Mouse (Mus musculus) heart, postnatal 25 days (tissue): ENCODE data around the gene Zfp281. TPM values are rescaled to one million over a fixed set of nuclear protein-coding genes. Genes with fewer than 3 reads are reported as not detected.
A peak's percentile ranks its signal among the peaks of the same experiment; 100 is the strongest.

Experiments used
- DNase-seq: peaks from one replicate; pipeline ENCODE4 v3.0.0; 2022; ENCODE audit warnings: low spot score
- intact Hi-C: fragments of 180-260 bp; cut with DNase I; formaldehyde crosslinking; loops from one replicate; pipeline ENCODE4 v1.15.1; 2025
- total RNA-seq, 2 experiments: library from RNA; stranded (reverse); gene quantifications; 2 replicates each; pipeline ENCODE4 v1.2.3; 2021

Gene Zfp281
- total RNA-seq = 10 to 100 TPM; 10.1 to 12.0 TPM

DNA sequence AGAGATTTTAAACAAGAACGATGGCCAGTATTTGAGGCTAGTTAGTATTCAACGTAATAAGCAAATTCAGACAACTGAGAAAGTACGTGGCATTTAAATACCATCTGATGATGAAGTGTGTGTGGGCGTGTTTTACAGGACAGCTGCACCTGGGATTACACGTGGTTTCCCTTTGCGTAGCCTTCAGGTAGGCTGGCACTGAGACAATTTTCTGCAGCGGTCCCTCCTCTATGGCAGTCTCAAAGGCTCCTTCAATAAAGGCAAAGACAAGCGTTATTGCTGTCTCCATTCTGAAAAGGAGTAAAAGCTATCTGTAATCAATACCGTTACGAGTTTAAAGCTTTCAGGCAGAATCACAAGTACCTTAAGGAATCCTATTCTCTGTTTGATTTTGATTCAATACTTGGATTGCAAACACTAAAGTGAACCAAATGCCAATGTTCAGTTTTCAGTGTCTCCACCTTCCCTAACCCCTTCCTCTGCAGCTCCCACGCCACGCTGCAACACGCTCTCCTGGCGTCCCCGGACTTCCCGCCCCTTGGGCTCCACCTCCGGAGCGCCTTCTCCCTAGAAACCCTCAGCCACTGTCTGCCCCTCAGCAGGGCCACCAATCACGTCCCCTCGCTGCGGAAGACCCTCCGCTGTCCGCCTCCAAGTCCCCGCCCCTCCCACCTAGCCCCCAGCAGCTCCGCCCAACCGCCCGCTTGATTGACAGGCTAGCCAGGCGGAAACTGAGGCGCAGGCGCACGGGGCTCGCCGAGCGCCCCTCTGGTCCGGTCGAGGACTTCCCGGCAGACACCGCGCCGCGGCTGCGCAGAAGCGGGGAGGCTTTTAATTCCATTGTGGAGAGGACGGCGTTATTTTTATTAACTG is at the start of gene Zfp281:
Gene Zfp281, plus strand, starts transcription at position 756 of the 873 bp plus-strand sequence.
- intact Hi-C loops = loop anchor here (5.0 to 10.0 kb wide), 5 partner anchors 48 to 320 kb away; partner anchors contain the start of gene Ddx59
- DNase-seq = peak; percentile 93

DNA sequence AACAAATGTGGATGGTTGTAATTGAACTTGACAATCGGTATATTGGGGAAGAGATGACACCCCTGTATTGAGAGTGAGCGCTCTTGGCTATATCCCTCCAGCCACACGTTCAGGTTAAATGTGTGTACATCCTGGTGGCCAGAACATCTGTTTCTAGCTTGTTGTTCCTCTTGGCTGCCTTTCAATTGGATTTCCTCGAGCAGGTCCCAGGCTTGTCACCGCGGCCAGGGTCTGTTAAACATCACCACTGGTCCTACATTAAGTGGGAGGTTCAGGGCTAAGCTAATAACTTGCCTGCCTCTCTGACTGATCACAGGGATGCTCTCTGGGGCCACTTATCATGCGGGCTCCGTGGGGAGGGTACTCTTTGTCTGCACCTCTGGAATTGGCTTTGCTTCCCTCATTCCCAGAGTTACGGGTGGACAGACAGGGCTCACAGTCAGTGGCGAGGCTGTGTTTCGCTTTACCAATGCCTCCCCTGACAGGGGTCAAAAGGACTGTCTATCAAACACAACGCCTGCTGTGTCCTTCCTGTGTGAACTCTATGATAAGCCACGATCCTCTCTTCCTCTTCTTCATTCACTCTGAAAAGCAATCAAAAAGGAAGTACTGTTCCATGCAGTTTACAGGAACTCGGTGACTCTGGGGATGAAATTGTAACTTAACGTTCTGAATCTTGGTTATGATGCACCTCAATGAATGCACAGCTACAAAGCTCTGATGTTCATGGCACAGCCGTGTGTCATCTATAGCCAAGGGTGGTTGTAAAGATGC is 46.6 kb upstream of the Zfp281 start:
- intact Hi-C loops = no loop called here
- DNase-seq = no peak

DNA sequence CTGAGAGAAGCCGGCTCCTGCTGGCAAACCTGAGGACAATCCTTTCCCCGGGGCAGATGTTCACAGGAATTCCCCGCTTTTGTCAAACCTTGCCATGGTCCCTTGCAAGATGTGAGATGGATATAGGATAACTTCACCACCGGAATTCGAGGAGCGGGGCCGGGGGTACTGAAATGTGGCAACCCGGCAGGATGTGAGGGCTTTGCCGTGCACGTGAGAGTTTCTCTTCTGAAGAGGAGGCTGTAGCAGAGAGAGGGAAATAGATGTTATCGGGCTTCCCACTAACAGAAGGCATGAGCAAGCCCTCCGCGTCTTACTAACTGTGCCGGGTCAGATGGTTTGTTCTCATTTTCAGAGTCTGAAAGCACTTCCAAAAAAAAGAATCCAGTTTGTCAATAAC is 45.3 kb upstream of the Zfp281 start:
- DNase-seq = no peak
- intact Hi-C loops = no loop called here

DNA sequence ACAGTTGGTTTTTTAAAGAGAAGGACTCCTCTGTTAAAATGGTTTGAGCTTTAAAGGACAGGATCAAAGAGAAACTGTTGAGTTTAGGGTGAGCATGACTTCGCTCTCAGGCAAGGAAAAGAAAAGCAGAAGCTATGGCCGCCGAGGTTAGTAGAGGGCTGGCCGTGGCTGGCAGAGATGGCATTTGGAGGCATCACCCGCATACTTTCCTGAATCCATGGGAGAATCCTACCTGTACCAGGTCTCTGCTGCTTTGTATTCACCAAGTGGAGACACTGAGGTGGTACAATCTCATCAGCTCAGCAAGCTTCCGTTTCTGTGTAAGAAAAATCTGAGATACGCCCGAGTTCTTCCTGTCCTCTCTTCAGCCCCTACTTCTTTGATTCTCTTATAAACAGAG is 44.4 kb upstream of the Zfp281 start:
- intact Hi-C loops = no loop called here
- no peak for DNase-seq

DNA sequence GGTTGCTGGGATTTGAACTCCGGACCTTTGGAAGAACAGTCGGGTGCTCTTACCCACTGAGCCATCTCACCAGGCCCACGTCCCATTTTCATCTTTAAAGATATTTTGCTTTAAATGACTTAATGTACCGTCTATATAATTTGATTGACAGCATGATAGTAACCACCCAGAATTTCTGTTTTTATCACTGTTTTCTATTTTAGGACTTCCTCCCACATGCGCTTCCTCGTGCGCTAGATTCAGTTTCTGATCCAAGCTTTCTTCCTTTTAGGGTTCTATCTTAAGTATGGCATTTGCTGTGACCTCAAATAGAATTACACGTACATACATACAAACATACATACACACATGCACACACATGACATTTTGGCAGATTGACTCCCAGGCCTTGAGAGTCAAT is 42.9 kb upstream of the Zfp281 start:
- no peak for DNase-seq
- intact Hi-C loops = no loop called here

DNA sequence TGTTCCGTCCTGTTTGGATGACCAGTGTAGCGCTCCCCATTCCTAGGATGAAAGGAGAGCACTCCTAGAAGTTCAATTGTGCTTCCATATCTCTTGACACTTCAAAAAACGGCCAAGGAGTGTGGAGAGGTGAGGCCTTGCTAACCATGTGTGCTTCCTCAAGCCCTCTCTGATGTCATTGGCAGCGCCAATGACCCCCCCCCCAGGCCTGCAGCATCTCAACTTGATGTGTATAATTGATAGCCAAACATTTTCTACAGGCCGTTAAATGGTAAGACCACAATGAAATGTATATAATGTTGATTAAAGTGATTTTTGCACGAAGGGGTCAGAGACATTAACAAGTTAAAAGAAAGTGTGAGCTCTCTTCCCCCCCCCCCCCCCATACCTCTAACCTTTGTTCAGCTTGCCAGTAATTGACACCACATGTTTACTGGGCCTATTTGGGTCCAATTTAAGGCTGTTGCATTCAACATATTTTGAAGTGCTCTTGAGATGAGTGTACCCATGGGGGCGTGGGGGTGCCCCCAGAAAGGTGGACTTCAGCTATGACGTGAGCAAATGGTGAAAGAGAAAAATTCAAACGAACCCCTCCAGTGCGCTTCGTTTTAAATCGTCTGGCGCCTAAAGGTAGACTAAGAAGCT is 36.8 kb upstream of the Zfp281 start:
- intact Hi-C loops = no loop called here
- DNase-seq = no peak

DNA sequence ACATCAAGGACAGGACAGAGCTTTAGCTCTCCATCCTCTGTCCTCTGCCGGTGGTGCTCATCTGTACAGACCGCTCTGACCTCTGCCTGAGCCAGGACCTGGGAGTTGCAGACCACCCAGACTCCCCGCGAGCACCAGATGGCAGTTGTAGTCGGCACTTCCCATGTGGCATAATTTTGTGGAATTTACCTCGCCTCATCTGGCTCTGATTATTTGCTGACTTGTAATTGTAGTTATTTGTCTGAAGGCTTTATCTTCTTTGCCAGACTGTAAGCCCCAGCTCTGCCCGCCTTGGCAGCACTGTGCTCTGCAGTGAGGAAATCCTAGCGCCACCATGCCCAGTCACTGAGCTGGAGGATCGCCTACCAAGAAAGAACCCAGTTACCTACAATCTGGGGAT is 35.8 kb upstream of the Zfp281 start:
- intact Hi-C loops = no loop called here
- DNase-seq = no peak

DNA sequence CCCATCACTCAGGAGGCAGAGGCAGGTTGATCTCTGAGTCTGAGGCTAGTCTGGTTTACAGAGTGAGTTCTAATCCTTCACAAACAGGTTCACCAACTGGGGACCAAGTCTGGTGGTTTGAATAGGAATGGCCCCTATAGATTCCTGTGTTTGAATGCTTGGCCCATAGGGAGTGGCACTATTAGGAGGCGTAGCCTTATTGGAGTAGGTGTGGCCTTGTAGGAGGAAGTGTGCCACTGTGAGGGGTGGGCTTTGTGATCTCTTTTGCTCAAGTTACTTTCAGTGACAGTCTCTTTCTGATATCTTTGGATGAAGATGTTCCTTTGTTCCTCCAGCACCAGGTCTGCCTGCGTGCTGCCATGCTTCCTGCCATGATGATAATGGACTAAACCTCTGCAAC is 32.0 kb upstream of the Zfp281 start:
- intact Hi-C loops = no loop called here
- no peak for DNase-seq

DNA sequence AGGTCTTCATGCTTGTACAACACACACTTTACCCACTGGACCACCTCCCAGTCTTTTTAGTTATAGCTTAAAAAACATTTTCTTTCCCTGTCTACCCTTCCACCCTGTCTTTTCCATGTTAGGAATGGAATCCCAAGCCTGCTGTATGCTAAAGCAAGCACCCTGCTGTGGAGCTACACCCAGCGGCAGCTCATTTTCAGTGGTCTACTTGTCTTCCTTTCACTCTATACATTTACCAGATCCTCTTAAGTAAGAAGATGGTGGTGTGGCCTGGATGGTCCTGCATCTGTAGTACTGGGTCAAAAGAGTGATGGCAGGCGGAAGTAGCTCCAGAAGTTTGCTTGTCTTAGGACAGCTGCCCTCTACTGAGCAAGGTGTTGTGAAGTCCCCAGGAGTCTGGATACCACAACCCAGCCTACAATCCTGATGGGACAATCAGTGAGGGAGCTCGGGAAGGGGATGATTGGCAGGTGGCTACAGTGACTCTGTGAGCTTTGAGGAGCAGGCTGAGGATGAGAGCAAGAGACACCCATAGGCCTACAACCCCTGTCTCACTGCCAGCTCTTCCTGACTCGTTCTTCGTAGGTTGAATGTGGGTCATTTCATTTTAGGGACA is 30.4 kb upstream of the Zfp281 start:
- DNase-seq = no peak
- intact Hi-C loops = no loop called here

DNA sequence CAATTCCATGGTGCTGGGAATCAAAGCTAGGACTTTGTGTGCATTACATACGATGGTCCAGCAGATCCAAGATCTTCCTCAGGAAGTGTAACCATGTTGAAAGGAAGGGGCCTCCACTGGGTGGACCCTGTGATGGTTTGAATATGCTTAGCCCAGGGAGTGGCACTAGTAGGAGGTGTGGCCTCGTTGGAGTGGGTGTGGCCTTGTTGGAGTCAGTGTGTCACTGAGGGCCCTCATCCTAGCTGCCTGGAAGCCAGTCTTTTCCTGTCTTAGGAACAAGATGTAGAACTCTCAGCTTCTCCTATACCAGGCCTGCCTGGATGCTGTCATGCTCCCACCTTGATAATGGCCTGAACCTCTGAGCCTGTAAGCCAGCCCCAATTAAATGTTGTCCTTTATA is 27.9 kb upstream of the Zfp281 start:
- intact Hi-C loops = no loop called here
- DNase-seq = no peak

DNA sequence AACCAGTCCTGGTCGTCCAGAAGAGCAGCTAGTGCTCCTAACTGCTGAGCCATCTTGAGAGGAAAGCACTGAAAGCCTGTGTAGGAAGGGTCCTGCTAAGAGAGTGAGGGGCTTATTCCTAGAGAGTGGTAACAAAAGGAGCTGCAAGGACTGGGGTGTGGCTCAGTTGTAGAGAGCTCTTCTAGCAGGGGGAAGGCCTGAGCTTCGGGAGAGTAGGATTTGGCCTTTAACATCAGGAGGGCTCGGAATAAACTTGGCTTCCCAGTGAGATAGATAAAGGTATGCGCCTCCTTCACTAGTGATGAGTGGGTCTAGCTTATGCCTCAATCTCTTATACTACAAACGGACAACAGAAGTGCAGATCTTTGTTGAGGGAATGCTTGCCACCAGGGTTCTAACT is 26.4 kb upstream of the Zfp281 start:
- DNase-seq = no peak
- intact Hi-C loops = no loop called here

DNA sequence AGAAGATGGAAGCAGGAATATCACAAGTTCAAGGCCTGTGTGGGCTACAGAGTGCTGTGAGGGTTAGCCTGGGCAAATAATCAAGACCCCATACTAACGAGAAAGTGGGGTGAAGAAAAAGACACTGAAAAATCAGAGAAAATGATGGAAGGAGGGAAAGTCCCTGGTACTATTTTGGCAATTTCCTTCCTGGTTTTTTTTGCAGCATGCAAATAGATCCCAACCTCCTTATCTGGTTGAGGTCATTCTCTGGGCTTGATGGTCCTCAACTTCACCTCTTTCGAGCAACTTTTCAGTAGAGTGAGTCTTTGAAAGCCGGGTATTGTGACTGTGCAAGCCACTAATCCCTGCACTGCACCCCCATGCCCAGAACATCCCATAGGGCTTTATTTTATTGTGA is 24.6 kb upstream of the Zfp281 start:
- DNase-seq = no peak
- intact Hi-C loops = no loop called here

DNA sequence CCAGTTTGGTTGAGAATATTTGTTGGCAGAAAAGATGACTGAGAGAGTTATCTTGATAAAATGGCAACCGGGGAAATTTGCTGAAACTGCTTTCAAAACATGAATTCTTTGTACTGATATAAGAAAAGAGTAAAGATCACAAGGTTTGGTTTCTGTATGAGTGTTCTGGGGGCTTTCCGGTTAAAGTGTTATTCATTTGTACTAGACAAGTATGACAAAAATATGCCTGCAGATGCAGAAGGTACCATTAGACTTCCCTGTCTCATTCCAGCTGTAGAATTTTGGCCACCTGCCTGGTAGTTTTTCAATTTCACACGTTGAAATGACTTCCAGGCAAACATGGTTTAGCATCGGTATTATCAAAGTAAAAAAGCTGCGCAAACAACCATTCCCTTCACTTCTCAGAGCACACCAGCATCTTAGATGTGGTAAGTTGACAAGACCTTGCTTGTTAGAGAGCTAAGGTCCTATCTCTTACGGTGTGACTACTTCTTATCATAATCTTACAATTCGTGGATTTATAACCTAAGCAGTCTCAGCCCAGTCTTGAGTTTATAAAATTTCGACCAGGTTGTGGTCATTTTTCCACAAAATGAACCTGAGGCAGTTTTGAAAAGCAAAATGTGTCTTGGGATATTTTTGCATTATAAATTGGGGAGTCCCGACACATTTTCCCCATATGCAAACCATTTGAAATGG is 23.9 kb upstream of the Zfp281 start:
- intact Hi-C loops = no loop called here

DNA sequence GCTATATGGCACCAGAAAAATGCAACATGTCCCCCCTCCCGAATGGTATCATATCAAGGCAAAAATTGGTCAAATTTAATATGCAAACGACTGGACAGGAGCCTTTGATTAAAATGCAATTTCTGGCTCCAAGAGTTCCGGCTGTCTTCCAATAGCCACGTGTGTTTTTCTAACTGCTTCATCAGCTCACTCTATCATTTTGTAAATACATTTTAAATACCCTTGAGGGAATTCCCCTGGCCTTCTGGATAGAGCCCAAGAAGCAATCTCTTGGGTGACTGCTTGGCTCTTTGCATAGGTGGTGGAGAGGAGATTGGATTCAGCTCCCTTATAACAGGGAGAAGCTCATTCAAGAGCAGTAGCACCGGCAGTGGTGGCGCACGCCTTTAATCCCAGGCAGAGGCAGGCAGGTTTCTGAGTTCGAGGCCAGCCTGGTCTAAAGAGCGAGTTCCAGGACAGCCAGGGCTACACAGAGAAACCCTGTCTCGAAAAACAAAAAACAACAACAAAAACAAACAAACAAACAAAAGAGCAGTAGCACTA is 23.3 kb upstream of the Zfp281 start:
- no peak for DNase-seq

More for the DNA sequence above, 23.9 kb upstream of the Zfp281 start:
- DNase-seq = no peak

DNA sequence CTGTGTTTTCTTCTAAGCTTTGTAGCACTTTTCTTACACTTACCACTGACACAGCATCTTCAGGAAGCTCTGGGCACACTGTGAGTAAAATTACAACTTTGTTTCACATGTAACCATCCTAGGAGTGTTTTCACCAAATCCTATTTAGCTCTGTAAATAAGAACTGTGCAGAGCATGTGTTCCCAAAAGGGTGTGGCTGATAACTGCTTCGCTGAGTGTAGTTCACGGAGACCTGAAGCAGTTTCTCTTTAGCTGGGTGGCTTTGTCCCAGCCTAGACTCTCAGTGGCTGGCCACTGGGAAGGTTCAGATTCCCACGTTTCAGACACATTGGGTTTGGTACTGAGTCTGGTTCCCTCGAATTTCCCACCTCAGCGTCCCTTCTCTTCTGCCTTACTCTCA is 22.4 kb upstream of the Zfp281 start:
- no peak for DNase-seq
- intact Hi-C loops = no loop called here

More for the DNA sequence above, 23.3 kb upstream of the Zfp281 start:
- intact Hi-C loops = no loop called here

DNA sequence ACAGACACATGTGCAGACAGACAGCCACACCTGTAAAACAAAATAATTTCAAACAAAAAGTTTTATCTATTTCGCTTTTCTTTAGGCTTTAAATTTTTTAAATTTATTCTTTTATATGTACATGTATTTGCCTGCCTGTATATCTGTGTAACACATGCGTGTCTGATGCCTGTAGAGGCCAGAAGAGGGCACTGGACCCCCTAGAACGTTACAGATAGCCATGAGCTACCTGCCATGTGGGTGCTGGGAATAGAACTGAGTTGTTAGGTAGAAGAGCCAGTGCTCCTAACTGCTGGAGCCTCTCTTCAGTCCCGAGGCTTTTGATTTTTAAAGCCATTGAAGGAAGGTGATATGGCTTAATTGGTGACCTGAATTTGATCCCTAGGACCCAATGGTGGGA is 20.5 kb upstream of the Zfp281 start:
- DNase-seq = no peak
- intact Hi-C loops = no loop called here

DNA sequence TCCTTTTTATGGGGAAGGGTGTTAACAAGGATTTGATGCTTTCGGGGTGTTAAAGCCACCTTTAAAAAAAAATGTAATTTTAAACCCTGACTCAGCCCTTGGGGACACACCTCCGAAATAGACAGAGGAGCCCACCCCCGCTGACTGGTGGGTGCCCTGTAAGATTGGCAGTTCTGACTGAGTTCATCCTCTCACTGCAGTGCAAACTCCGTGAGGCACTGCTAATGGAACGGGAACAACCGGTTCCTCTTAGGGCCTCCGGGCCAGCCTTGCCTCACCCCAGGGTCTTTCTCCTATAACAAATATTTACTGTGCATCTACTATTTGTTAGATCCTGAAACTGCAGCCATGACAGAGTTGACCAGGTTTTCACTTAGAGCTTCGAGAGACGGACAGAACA is 18.9 kb upstream of the Zfp281 start:
- intact Hi-C loops = no loop called here
- no peak for DNase-seq

DNA sequence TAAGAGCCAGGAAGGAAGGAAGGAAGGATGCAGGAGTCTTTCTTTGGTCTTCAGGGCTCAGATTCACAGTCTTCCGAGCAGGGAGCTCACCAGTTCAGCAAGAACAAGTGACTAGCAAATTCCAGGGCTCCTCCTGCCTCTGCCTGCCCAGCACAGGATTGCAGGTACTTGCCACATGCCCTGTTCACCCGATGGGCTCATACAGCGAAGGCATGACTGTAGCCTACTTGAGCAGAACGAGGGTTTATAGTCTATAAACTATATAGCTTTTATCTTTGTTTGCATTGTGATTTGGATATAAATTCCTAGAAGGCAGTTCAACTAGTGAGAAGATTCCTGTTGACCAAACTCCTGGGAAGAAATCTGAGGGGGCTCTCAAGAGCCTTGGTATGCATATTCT is 18.4 kb upstream of the Zfp281 start:
- DNase-seq = no peak
- intact Hi-C loops = no loop called here
